1 mouse cellular context compared by ENCODE assay signal in the genomic region with DNA sequence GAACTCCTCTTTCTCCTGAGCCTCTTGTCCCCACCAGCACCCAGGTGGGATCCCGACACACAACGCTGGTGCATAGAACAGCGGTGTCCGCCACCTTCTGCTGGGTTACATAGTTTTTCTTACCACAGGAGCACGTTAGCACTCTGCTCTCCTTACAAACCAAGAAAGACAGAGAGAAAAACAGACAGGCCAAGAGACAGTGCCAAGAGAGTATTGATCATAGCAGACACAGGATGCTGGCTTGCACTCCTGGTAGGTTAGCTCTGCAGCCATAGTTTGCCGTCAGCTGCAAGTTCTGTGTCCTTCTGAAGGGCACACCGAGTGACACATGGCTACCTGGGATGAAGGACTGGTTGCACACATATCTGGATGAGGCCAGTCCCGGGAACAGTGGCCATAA.
TF ChIP-seq lines count a peak whose summit lies in the region.

No protein-coding gene starts in this region.

TF ChIP-seq in CH12.LX, 34 proteins besides CTCF, POLR2A, EP300 and RAD21 (continued from another document):
- TF ChIP-seq UBTF (IDR thresholded peaks at IDR 0.05; ENCODE audit: low read depth, low read length), result no peak
TF ChIP-seq in CH12.LX: peak in this region for 1.
